Mouse (Mus musculus) cerebellum, postnatal 25 days (tissue): Measurements from ENCODE around the gene Klhl11.

Experiments used
- DNase-seq, 2 experiments: peaks; one replicate each; pipeline ENCODE4 v3.0.0; 2021; ENCODE audit warnings: mixed read lengths in 2 of 2

The Klhl11 gene

GRCm38 (mm10) chr11:100472197-100472934 lies at the start of gene Klhl11:
Gene Klhl11, minus strand, starts transcription at chr11:100472741.
- DNase-seq: peak; percentile 95

- DNase-seq: no peak
Observed at GRCm38 (mm10) chr11:100520838-100521237, 48.3 kb upstream of the Klhl11 start.

GRCm38 (mm10) chr11:100519188-100519587 lies 46.6 kb upstream of the Klhl11 start:
- DNase-seq: no peak

- peak; percentile 90 to 91 for DNase-seq
Observed at GRCm38 (mm10) chr11:100518188-100518591, 45.6 kb upstream of the Klhl11 start.

- DNase-seq: no peak
Observed at GRCm38 (mm10) chr11:100516291-100516690, 43.8 kb upstream of the Klhl11 start.

GRCm38 (mm10) chr11:100515789-100516188 lies 43.2 kb upstream of the Klhl11 start:
- no peak for DNase-seq

- no peak for DNase-seq
Observed at GRCm38 (mm10) chr11:100515061-100515460, 42.5 kb upstream of the Klhl11 start.

GRCm38 (mm10) chr11:100513716-100514115 lies 41.2 kb upstream of the Klhl11 start:
- DNase-seq: no peak

- DNase-seq: peak in 1 of 2 experiments; percentile 63
Observed at GRCm38 (mm10) chr11:100512384-100512783, 39.8 kb upstream of the Klhl11 start.

- no peak for DNase-seq
Observed at GRCm38 (mm10) chr11:100510556-100510955, 38.0 kb upstream of the Klhl11 start.

- no peak for DNase-seq
Observed at GRCm38 (mm10) chr11:100505997-100506396, 33.5 kb upstream of the Klhl11 start.

GRCm38 (mm10) chr11:100504990-100505660 lies 32.6 kb upstream of the Klhl11 start:
- no peak for DNase-seq

GRCm38 (mm10) chr11:100501321-100501720 lies 28.8 kb upstream of the Klhl11 start:
- DNase-seq: no peak

GRCm38 (mm10) chr11:100500651-100501050 lies 28.1 kb upstream of the Klhl11 start:
- no peak for DNase-seq

GRCm38 (mm10) chr11:100500241-100500640 lies 27.7 kb upstream of the Klhl11 start:
- no peak for DNase-seq

GRCm38 (mm10) chr11:100493771-100494170 lies 21.2 kb upstream of the Klhl11 start:
- DNase-seq: no peak

- no peak for DNase-seq
Observed at GRCm38 (mm10) chr11:100490951-100491350, 18.4 kb upstream of the Klhl11 start.

GRCm38 (mm10) chr11:100485801-100486538 lies 13.4 kb upstream of the Klhl11 start:
- DNase-seq: peak; percentile 43 to 74

- DNase-seq: no peak
Observed at GRCm38 (mm10) chr11:100484461-100484860, 11.9 kb upstream of the Klhl11 start.

GRCm38 (mm10) chr11:100479152-100479551 lies 6.6 kb upstream of the Klhl11 start:
- no peak for DNase-seq

- DNase-seq: no peak
Observed at GRCm38 (mm10) chr11:100476281-100476680, 3.7 kb upstream of the Klhl11 start.

GRCm38 (mm10) chr11:100472935-100473295 lies 374 bp upstream of the Klhl11 start:
- DNase-seq: no peak

GRCm38 (mm10) chr11:100471352-100472196 lies 967 bp downstream of the Klhl11 start:
- peak in 1 of 2 experiments; percentile 20 for DNase-seq
